Mouse (Mus musculus): ENCODE data around the gene Pdk1. TPM values are rescaled to one million over a fixed set of nuclear protein-coding genes. Genes with fewer than 3 reads are reported as not detected.
"Not testable (repeated sequence)": the region's sequence is repeated elsewhere in the genome, so short reads cannot be mapped to it uniquely, and the experiment has no call there.

Gene Pdk1
- polyA plus RNA-seq, 2 experiments from 2014 or later = 27.8 to 41.8 TPM

DNA sequence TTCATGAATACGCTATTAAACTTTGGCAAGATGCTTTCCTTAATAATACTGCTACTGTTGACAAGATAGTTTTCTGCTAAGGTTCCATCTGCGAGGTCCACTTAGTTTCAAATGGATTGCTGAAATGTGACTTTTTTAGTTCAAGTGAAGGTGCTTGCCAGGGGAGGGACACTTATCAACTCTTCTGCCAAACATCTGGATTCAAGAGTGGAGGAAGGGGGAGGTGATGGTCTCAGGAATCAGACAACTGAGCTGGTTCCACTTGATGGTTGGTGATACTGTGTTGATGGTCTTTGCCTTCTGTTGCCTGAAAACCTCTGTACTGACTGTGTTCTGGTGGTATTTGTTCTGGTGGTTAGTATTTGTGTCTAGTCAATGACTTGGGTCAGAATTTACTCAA lies 1.4 kb downstream of the Pdk1 start:
- no peak for ATAC-seq

GRCm38 (mm10) chr2:71874836-71875235 lies 1.8 kb downstream of the Pdk1 start:
- no peak for ATAC-seq

DNA sequence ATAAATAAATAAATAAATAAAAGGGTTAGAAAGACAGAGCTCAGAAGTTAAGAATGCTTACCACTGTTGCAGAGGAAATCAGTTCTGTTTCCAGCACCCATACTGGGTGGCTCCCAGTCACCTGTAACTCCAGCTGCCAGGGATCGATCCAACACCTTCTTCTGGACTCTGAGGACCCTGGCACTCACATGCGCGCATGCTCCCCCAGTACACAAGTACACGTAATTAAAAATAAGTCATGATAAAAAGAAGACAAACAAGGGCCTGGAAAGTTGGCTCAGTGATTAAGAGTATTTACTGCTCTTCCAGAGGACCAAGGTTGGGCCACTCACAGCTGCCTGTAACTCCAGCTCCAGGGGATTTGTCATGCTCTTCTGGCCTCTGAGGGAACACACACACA lies 4.8 kb downstream of the Pdk1 start:
- no peak for ATAC-seq

DNA sequence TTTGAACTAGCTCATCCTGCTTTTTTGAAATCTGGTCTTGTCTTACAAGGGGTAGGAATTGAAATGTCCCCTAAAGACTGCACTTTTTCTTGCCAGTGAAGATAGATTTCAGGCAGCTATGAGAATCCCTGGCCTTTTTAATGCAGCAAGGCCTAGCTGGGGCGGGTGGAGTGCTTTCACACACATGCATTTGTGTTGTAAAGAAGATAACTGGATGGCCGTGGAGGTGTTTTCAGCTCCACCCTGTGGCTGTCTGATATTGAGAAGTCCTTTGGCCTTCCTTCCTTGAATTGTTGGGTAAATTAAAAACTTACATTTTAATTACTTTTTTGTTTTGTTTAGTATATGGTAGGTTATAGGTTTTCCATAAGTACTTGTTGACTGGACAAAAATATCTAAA lies 5.4 kb downstream of the Pdk1 start:
- ATAC-seq = no peak

DNA sequence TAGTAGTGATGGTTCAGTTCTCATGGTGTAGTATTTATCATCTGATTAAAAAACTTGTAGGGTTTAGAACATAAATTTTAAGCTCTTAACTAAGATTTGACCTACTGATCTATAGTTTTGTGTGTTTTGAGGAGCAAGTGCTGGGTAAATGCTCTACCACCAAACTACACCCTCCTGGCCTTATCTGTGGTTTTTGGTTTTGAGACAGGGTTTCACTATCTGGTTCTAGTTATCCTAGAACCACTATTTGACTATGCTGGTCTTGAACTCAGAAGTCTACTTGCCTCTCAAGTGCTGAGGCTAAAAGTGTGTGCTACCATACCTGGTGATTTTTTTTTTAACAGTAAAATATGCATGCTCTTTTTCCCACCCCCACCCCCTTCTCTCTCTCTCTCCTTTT lies 5.9 kb downstream of the Pdk1 start:
- no peak for ATAC-seq

DNA sequence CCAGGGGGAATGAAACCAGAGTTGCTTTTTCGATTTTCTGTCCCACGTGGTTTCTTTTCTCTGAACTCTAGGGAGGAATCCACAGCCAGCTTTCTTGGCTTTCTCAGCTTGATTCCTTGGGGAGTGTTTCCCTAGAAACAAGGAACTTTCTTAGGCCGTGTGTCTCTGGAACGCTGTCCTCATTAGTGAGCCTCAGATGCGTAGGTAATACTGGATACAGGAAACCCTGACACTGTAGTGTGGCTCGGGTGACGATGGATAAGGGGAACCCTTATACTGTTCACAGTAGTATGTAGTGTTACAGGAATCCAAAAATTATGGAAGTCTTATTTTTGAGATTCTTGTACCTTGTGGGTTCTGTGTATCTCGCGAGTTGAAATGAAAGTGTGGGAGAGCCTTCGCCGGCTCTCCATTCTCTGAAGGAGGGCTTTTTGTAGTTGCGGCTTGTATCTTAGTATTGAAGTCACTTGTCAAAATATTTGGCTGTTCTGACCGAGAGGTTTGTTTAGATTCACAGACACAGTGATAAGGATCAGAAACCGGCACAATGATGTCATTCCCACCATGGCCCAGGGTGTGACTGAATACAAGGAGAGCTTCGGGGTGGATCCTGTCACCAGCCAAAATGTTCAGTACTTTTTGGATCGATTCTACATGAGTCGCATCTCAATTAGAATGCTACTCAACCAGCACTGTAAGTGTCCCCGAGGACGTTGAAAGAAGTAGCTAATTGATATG lies 10.1 kb downstream of the Pdk1 start:
- no peak for ATAC-seq

- ATAC-seq = no peak
Observed at GRCm38 (mm10) chr2:71887269-71887668, 14.2 kb downstream of the Pdk1 start.

DNA sequence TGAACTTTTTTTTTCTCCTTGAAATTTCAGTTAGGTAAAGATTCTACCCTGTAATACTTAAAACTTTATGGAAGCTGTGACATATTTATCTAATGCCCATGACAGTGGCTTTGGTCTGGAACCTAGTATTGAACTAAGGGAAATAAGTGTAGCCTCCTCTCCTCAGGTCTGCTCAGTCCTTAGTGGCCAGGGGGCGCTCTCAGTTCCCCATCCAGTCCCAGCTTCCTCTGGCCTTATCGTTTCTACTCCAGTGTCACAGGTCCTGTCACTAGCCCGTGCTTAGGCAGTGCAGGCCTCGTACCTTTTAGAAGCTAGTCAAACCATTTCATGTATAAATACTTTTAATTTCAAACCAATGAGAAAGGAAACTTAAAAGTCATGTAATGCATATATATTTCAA lies 15.4 kb downstream of the Pdk1 start:
- no peak for ATAC-seq

- ATAC-seq = no peak
Observed at GRCm38 (mm10) chr2:71891536-71891935, 18.5 kb downstream of the Pdk1 start.

DNA sequence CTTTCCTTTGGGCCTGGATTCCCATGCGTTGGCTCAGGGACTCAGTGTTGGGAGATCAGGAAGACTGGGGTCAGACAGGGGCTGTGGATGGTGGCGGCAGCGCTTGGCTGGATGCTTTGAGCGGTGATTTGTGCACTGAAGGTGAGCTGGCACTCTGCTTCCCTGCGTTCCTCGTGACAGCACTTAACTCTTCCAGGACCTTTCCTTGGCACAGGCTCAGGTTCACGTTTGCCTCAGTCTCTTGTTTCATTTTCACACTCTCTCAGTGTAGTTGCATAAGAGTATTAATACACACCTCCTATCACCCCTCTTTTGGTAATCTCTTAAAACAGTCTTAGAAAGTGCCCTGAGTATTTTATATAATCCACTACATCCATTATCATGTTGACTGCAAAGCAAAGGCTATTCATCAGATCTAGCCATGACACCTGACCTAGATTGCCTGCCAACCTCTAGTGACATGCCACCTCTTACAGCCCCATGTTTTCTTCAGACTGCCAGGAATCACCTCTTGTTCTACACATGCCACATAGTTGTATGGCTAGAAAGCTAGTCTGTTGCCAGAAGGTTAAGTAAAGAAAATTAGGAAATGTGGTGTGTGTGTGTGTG lies 19.8 kb downstream of the Pdk1 start:
- no peak for ATAC-seq

DNA sequence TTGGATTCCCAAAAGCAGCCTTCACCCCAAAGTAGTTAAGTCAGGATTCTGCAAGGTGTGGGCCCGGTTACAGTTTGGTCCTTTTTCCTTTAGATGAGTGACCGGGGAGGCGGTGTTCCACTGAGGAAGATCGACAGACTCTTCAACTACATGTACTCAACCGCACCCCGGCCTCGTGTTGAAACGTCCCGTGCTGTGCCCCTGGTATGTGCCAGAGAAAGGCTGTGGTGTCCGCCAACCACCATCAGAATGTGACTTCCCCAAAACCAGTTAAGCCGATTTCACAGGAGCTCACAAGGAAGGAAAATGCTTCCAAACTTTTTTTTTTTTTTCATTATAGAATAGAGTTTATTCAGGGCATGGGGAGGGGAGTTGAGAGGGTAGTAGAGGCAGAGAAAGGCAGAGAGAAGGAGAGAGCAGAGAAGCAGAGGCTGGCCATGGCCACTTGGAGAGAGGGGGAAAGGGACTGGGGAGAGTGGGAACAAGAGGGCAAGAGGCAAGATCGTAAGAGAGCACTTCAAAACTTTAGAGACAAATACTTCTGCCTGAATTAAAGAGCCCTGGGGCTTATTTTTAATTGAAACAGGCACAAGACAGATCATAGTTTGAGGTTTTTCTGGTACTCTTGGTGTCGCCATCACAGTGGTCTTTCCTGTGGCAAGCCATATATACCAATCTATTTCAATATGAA lies 22.7 kb downstream of the Pdk1 start:
- no peak for ATAC-seq

- ATAC-seq = no peak
Observed at GRCm38 (mm10) chr2:71897420-71897819, 24.4 kb downstream of the Pdk1 start.

DNA sequence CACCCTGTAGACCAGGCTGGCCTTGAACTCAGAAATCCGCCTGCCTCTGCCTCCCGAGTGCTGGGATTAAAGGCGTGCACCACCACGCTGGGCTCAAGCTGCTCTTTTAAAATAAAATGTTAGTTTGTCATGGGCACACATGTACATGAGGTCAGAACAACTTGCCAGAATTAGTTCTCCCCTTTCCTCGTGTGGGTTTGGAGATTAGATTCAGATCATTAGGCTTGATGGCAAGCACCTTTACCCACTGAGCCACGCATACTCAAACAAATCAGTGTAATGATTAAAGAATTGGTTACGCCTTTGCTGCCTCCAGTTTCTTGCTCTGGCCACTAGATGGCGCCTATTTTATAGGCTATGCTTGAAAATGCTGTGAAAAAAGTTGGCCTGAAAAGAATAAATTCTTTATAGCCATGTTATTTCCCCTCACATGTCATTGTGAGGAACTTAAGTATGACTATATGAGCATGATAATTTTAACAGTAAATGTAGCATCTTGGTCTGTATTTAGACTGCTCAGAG lies 25.4 kb downstream of the Pdk1 start:
- peak; percentile 46 for ATAC-seq

DNA sequence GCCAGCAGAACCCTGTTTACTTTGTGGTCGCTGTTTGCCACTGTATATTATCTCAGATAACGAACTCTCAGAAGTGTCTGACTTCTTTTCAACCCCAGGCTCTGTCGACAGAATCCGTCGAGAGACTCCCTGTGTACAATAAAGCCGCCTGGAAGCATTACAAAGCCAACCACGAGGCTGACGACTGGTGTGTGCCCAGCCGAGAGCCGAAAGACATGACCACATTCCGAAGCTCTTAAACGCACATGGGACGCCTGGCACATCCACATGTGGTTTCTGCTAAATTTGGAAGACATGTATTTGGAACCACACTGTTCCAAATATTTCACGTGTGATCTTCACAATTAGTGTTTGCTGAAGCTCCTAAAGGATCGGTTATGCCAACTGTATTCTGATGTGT lies 26.9 kb downstream of the Pdk1 start:
- no peak for ATAC-seq

GRCm38 (mm10) chr2:71905154-71905553 lies 32.1 kb downstream of the Pdk1 start:
- ATAC-seq = no peak

DNA sequence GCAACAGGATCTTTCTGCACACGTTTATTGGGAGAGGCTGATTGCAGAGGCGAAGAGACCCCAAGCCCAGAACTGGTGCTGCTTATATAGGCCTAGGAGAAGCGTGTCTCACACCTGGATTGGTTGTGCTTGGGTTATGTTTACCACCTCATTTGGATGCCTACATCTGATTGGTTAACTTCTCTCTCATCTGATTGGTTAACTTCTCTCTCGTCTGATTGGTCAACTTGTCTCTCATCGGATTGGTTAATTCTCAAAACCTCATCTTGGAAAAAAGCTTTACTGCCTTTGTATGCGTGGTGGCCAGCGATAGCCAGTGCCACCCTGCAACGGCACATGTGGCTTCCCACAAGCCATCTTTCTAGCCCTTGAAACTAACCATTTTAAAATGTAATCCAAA lies 33.3 kb downstream of the Pdk1 start:
- not testable (repeated sequence) for ATAC-seq

DNA sequence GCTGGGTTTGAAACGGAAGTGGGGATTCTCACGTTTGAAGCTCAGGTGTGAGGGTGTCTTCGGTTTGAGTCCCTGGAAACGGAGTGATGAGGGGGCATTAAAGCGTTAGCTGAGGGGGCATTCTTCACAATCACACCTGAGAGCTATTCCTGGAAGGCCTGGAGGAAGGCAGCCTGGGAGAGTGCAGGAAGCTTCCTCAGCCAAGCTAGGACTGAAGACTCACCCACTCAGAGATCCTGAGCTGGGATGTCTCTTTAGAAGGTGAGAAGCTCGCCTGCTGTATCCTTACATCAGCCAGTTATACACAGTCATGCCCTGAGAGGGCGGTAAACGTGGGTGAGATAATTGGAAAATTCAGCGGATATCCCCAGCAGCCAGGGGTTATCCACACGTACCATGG lies 40.9 kb downstream of the Pdk1 start:
- ATAC-seq = no peak

DNA sequence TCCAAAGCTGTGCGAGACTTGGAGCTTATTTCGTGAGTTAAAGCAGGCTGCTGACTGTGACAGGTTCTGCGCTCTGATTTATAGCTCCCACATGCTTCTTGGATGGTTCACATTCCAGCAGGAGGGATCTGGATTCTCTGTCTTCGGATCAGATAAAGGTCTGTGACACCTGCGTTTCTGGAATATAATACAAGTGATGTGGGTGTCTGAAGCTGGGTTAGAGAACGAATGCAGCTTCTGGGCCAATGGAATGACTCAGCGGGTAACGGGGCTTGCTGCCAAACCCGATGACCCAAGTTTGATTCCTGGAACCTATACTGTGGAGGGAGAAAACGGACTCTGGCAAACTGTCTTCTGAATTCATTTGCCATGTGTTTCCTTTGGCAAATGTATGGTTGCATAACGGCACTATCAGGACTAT lies 46.2 kb downstream of the Pdk1 start:
- no peak for ATAC-seq

- not testable (repeated sequence) for ATAC-seq
Observed at GRCm38 (mm10) chr2:71924931-71925330, 51.9 kb downstream of the Pdk1 start.

- ATAC-seq = no peak
Observed at GRCm38 (mm10) chr2:71934046-71934445, 61.0 kb downstream of the Pdk1 start.

- ATAC-seq = no peak
Observed at GRCm38 (mm10) chr2:71936711-71937110, 63.7 kb downstream of the Pdk1 start.

- no peak for ATAC-seq
Observed at GRCm38 (mm10) chr2:71937649-71938308, 64.8 kb downstream of the Pdk1 start.

DNA sequence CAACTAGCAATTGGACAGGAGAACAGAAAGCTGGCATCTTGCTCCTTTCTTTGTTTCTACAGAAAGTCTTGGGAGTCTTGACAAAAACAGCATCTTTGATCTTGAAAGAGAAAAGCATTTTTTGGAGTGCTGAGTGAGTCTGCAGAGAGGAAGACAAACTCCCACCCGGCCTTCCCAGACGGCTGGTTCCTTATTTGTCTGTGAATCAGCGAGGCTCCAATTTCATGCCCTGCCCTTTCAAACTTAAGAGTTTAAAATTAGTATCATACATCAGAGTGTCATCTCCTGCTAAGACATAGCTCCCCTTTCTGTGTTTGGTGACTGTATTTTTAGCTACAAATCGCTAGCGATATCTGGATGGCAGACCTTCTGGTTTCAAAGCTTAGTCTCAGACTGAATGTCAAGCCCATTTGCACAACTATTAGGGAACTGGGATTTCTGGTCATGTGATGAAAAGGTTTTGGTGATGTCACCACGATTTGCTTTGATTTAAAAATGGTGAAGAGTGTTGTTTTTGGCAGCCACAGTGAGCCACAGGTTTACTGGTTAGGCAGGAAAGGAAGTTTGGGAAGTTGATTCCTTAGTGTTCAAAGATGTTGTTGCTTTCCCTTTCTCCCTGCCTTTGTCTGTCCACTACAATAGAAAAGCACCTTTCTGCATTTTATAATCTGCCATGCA lies 65.8 kb downstream of the Pdk1 start:
- no peak for ATAC-seq

Measured in activated CD4-positive, CD25-positive, alpha-beta regulatory T cell, adult 4 months (primary cell).